Mouse (Mus musculus) lung, adult 2 months (tissue): ENCODE results near the gene Pcp2.

Source experiments
- CTCF ChIP-seq: fragments of 200-500 bp; IDR thresholded peaks from 2 replicates; pipeline ENCODE4 v1.5.1; 2011; ENCODE audit warnings: mild to moderate bottlenecking, low read length, control low read depth; ENCODE audit not compliant: insufficient read depth
- POLR2A ChIP-seq: fragments of 200-500 bp; IDR thresholded peaks from 2 replicates; pipeline ENCODE4 v1.6.1; 2011; ENCODE audit warnings: low read depth, mild to moderate bottlenecking, control low read depth, low read length, borderline replicate concordance; ENCODE audit errors: extremely low read depth

DNA sequence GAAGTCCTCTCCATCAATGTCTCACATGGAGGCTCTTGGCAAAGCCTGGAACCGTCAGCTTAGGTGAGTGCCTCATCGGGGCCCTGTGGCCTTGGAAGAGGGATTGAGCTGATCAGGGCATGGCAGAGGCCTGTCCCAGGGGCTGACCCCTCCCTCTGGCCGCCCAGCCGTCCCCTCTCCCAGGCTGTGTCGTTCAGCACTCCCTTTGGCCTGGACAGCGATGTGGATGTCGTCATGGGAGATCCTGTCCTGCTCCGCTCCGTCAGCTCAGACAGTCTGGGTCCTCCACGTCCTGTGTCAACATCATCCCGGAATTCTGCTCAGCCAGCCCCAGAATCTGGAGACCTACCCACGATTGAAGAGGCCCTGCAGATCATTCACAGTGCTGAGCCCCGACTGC, 21.9 kb downstream of the Pcp2 start:
- TF ChIP-seq CTCF: no peak
- TF ChIP-seq POLR2A: no peak
